ENCODE assay signal across 8 mouse cellular contexts in genomic region chr11:109560793-109561257, GRCm38 (mm10). TPM values are rescaled to one million over a fixed set of nuclear protein-coding genes. Genes with fewer than 3 reads are reported as not detected.
DNase-seq lines count a peak whose midpoint lies in the region; ATAC-seq and TF ChIP-seq lines count a peak whose summit lies in the region.

No protein-coding gene starts in this region.

- H3K4me3 ChIP-seq in ES-E14 (ENCODE audit: insufficient read depth in 1 of 2, low read depth in 1 of 2, low read length in 2 of 2, poor library complexity in 1 of 2, severe bottlenecking in 1 of 2) = no peak overlapping the region

- in situ Hi-C loops in ES-E14 (cut with MboI; ENCODE audit: low sequenced_read_pairs in 2 of 2, unreplicated experiment in 2 of 2) = no loop called here

- DNase-seq in B cell, adult 2 months = peak; percentile 72 to 73
- peak; percentile 66 for DNase-seq in ES-E14 (ENCODE audit: low read depth, low spot score)
- DNase-seq in kidney, postnatal 14 days = peak; percentile 66
- no peak for DNase-seq in urinary bladder, postnatal 4 days (ENCODE audit: low spot score in 2 of 2)
- DNase-seq in frontal cortex, postnatal 10 days (ENCODE audit: low spot score in 2 of 2) = no peak
- DNase-seq in testis, postnatal 10 days (ENCODE audit: low spot score) = no peak

- H3K9me3 ChIP-seq in ES-E14 (ENCODE audit: control insufficient read depth, insufficient read depth, low read depth, low read length) = no peaks in the 10 kb centered on the region

- no peak overlapping the region for H3K27ac ChIP-seq in ES-E14 (ENCODE audit: insufficient read depth, low read depth, low read length, poor library complexity, severe bottlenecking)

- H3K36me3 ChIP-seq in ES-E14 (ENCODE audit: control insufficient read depth, insufficient read depth, low read length, poor library complexity, severe bottlenecking) = no peaks in the 10 kb centered on the region

- no peaks in the 10 kb centered on the region for H3K4me1 ChIP-seq in ES-E14 (ENCODE audit: control insufficient read depth in 2 of 2, insufficient read depth in 2 of 2, low read length in 2 of 2, poor library complexity in 1 of 2)

- no peak overlapping the region for H3K9ac ChIP-seq in ES-E14 (ENCODE audit: insufficient read depth, low read depth, low read length, poor library complexity, severe bottlenecking)

- peak; percentile 85 for ATAC-seq in granulocyte monocyte progenitor cell, adult 5-6 weeks (replicated peaks; ENCODE audit: poor library complexity, severe bottlenecking)
- peak; percentile 63 for ATAC-seq in megakaryocyte progenitor cell, adult 5-6 weeks (replicated peaks; ENCODE audit: poor library complexity)

TF ChIP-seq in ES-E14, 5 proteins besides CTCF, POLR2A, EP300 and RAD21:
- TF ChIP-seq ZC3H11A (IDR thresholded peaks at IDR 0.05; ENCODE audit: borderline replicate concordance, low read depth, low read length) (no peak), CHD2 (IDR thresholded peaks at IDR 0.05; ENCODE audit: low read depth, low read length) (no peak), ZNF384 (IDR thresholded peaks at IDR 0.05; ENCODE audit: low read depth, low read length) (no peak), HCFC1 (IDR thresholded peaks at IDR 0.05; ENCODE audit: borderline replicate concordance, insufficient read depth, low read length) (no peak), MAFK (IDR thresholded peaks at IDR 0.05; ENCODE audit: insufficient read depth, low read depth, low read length) (no peak)

RNA-seq across cellular contexts. Expression of gene Wipi1, which starts 50.9 kb away (rescaled TPM):
- total RNA-seq in ES-E14 (2012; rRNA removed) = 4.8 and 6.6 TPM in 2 replicates
- total RNA-seq in granulocyte monocyte progenitor cell, adult 5-6 weeks (2014; fragmentation: Nextera tagmentation) = 5.7 and 8.4 TPM in 2 replicates
- 1.6 and 6.2 TPM in 2 replicates for total RNA-seq in granulocyte monocyte progenitor cell, adult 5-6 weeks (2017)
- 7.4 and 8.8 TPM in 2 replicates for total RNA-seq in megakaryocyte progenitor cell, adult 5-6 weeks (2015)
- total RNA-seq in megakaryocyte progenitor cell, adult 5-6 weeks (2017) = 6.4 and 6.9 TPM in 2 replicates

Comparison
In these comparisons a context has a peak if more than half of its experiments do, and no peak if none do; other contexts are left out.
1. DNase-seq: peak in B cell, adult 2 months (2 of 2), ES-E14 (single experiment) and kidney, postnatal 14 days (single experiment); none in urinary bladder, postnatal 4 days (0 of 2), frontal cortex, postnatal 10 days (0 of 2) and testis, postnatal 10 days (single experiment).